Mouse (Mus musculus): Measurements from ENCODE around the gene Ciart. TPM values are rescaled to one million over a fixed set of nuclear protein-coding genes. Genes with fewer than 3 reads are reported as not detected.

Gene Ciart
- 1.7 and 2.3 TPM in 2 replicates for polyA plus RNA-seq (2012; ENCODE audit: low replicate concordance)

GRCm38 (mm10) chr3:95881979-95882815 lies at the start of gene Ciart:
TSS of gene Ciart (minus strand) at chr3:95882251.

GRCm38 (mm10) chr3:95928658-95929503 lies 46.8 kb upstream of the Ciart start, which contains the start of gene Anp32e:
TSS of gene Anp32e (plus strand) at chr3:95929246.

GRCm38 (mm10) chr3:95904568-95904967 lies 22.5 kb upstream of the Ciart start, which contains the start of gene Car14:
TSS of gene Car14 (minus strand) at chr3:95904691.

GRCm38 (mm10) chr3:95893606-95894316 lies 11.7 kb upstream of the Ciart start, which contains the start of gene Aph1a:
TSS of gene Aph1a (plus strand) at chr3:95893969.

GRCm38 (mm10) chr3:95891211-95892065 lies 9.4 kb upstream of the Ciart start, which contains the start of gene BC028528:
TSS of gene BC028528 (minus strand) at chr3:95892005.

GRCm38 (mm10) chr3:95871392-95871867 lies 10.6 kb downstream of the Ciart start, which contains the start of gene Mrps21:
TSS of gene Mrps21 (minus strand) at chr3:95871519.

GRCm38 (mm10) chr3:95855502-95856089 lies 26.5 kb downstream of the Ciart start, which contains the start of gene Prpf3:
TSS of gene Prpf3 (minus strand) at chr3:95855885.

Other genes starting within 250 kb of the Ciart start
- gene Mcl1, start 223.5 kb downstream of the Ciart start, polyA plus RNA-seq (2012; ENCODE audit: low replicate concordance) = 285 and 586 TPM in 2 replicates
- 1.8 and 2.4 TPM in 2 replicates for gene Adamtsl4, start 194.3 kb downstream of the Ciart start, polyA plus RNA-seq (2012; ENCODE audit: low replicate concordance)
- 13.4 and 20.4 TPM in 2 replicates for gene Ecm1, start 142.7 kb downstream of the Ciart start, polyA plus RNA-seq (2012; ENCODE audit: low replicate concordance)
- 5.1 and 23.2 TPM in 2 replicates for gene Tars2, start 122.0 kb downstream of the Ciart start, polyA plus RNA-seq (2012; ENCODE audit: low replicate concordance)
- 4.0 and 10.0 TPM in 2 replicates for gene Rprd2, start 63.4 kb downstream of the Ciart start, polyA plus RNA-seq (2012; ENCODE audit: low replicate concordance)
- 4.5 and 12.9 TPM in 2 replicates for gene Prpf3, start 26.4 kb downstream of the Ciart start, polyA plus RNA-seq (2012; ENCODE audit: low replicate concordance)
- gene Mrps21, start 10.7 kb downstream of the Ciart start, polyA plus RNA-seq (2012; ENCODE audit: low replicate concordance) = 5.5 and 129 TPM in 2 replicates
- 0.88 TPM in 1 of 2 replicates, not detected in the other for gene BC028528, start 9.8 kb upstream of the Ciart start, polyA plus RNA-seq (2012; ENCODE audit: low replicate concordance)
- 74.2 and 153 TPM in 2 replicates for gene Aph1a, start 11.7 kb upstream of the Ciart start, polyA plus RNA-seq (2012; ENCODE audit: low replicate concordance)
- not detected in 2 replicates for gene Car14, start 22.4 kb upstream of the Ciart start, polyA plus RNA-seq (2012; ENCODE audit: low replicate concordance)
- 47.1 and 116 TPM in 2 replicates for gene Anp32e, start 47.0 kb upstream of the Ciart start, polyA plus RNA-seq (2012; ENCODE audit: low replicate concordance)
- 85.7 and 240 TPM in 2 replicates for gene Plekho1, start 113.8 kb upstream of the Ciart start, polyA plus RNA-seq (2012; ENCODE audit: low replicate concordance)
- gene Vps45, start 176.2 kb upstream of the Ciart start, polyA plus RNA-seq (2012; ENCODE audit: low replicate concordance) = 4.6 and 7.9 TPM in 2 replicates
- gene Otud7b, start 222.3 kb upstream of the Ciart start, polyA plus RNA-seq (2012; ENCODE audit: low replicate concordance) = 10.2 and 10.8 TPM in 2 replicates

Data from leukemia stem cell, adult 10-12 weeks (primary cell).